Mouse (Mus musculus) gastrocnemius, postnatal 36 days (tissue): ENCODE data around the gene Pyroxd1. TPM values are rescaled to one million over a fixed set of nuclear protein-coding genes. Genes with fewer than 3 reads are reported as not detected.
"Not testable (repeated sequence)": the region's sequence is repeated elsewhere in the genome, so short reads cannot be mapped to it uniquely, and the experiment has no call there.

Experiments
- DNase-seq, 2 experiments: peaks; one replicate each; pipeline ENCODE4 v3.0.0; 2022
- intact Hi-C: fragments of 180-260 bp; cut with DNase I; formaldehyde crosslinking; loops from one replicate; pipeline ENCODE4 v1.15.1; 2025
- long read RNA-seq, 2 experiments: library from polyadenylated mRNA; stranded (forward); transcript quantifications; one replicate each; pipeline ENCODE4 v2.0.0; 2021
- total RNA-seq, 2 experiments: library from RNA; stranded (reverse); gene quantifications; 2 replicates each; pipeline ENCODE4 v1.2.3; 2021

Pyroxd1 gene
- 1 to 10 TPM; 8.0 to 8.3 TPM for total RNA-seq
- long read RNA-seq, experiment 1, transcript Pyroxd1-201 (12 exons, 2,831 nt), result major isoform, 7 of 156 reads
- long read RNA-seq, experiment 1, partial matches to known transcripts, result 1 of 156 reads
- long read RNA-seq, experiment 1, other reads (novel, unspliced or antisense), result 148 of 156 reads
- long read RNA-seq, experiment 2, transcript Pyroxd1-201 (12 exons, 2,831 nt), result major isoform, 13 of 184 reads
- long read RNA-seq, experiment 2, partial matches to known transcripts, result 0 of 184 reads
- long read RNA-seq, experiment 2, other reads (novel, unspliced or antisense), result 171 of 184 reads

DNA sequence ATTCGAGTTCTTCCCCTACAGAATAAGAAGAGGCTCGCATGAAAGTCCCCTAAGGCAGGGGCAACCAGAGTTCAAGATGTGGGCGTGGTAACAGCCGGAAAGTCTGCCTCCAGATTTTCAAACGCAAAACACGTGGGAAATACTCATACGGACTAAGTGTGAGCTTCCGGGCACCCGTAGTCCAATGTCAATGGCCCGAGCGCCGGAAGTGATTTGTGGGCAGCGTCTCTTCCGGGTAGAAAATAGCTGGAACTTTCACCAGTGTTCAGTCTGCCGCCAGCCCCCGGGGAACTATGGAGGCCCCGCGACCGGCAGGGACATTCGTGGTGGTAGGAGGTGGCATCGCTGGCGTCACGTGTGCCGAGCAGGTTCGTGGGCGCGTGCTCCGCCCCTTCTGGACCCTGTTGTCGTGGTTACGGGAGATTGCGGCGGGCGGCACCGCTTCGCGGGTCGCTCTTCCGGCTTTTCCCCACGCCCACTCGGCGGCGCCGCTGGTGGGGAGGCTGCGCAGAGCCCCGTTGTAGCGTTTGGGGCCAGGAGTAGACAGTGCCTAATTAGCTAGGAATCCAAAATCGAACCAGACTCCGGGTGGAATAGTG, at the start of gene Pyroxd1:
TSS of gene Pyroxd1 (plus strand) at position 215 of the 599 bp plus-strand sequence.
- intact Hi-C loops, result loop anchor here (2.0 kb wide), 1 partner anchor 41 kb away; the partner anchor contains the start of genes Golt1b and Recql
- peak; percentile 63 to 75 for DNase-seq

- intact Hi-C loops, result no loop called here
- no peak for DNase-seq
These were observed 47.4 kb upstream of the Pyroxd1 start, which contains the start of gene Iapp for GRCm38 (mm10) chr6:142298098-142298497. Gene Iapp (plus strand): TSS chr6:142298423.

GRCm38 (mm10) chr6:142305076-142305475, 40.4 kb upstream of the Pyroxd1 start:
- intact Hi-C loops, result no loop called here
- no peak for DNase-seq

GRCm38 (mm10) chr6:142314285-142314684, 31.2 kb upstream of the Pyroxd1 start:
- no peak for DNase-seq
- intact Hi-C loops, result no loop called here

GRCm38 (mm10) chr6:142317106-142317505, 28.3 kb upstream of the Pyroxd1 start:
- intact Hi-C loops, result no loop called here
- DNase-seq, result no peak

DNA sequence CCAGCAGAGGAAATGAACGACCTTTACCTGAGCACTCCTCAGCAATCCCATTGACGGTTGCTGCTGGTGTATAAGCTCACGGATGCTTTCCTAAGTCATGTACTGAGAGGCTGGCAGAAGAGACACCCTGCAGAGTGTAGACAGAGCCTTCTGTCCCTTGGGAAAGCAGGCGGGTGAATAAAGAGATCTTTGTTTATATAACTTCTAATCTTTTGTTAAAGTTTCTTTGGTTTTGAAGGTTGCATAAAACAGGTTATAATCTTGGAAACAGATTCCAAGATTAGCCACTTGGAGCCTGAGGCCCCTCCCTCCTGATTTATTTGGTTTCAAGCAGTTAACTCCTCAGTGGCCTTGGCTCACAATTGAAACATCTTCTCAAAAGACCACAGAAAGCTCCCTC, 22.6 kb upstream of the Pyroxd1 start, which contains the start of gene Slco1a5:
TSS of gene Slco1a5 (minus strand) at position 101 of the 400 bp plus-strand sequence.
- no peak for DNase-seq
- intact Hi-C loops, result no loop called here

GRCm38 (mm10) chr6:142326598-142326997, 18.9 kb upstream of the Pyroxd1 start:
- intact Hi-C loops, result no loop called here
- DNase-seq, result no peak

- no peak for DNase-seq
- intact Hi-C loops, result no loop called here
These were observed 16.3 kb upstream of the Pyroxd1 start for GRCm38 (mm10) chr6:142329201-142329600.

GRCm38 (mm10) chr6:142338961-142339360, 6.5 kb upstream of the Pyroxd1 start:
- intact Hi-C loops, result no loop called here
- no peak for DNase-seq

GRCm38 (mm10) chr6:142339576-142339975, 5.9 kb upstream of the Pyroxd1 start:
- intact Hi-C loops, result no loop called here

GRCm38 (mm10) chr6:142343561-142343960, 1.9 kb upstream of the Pyroxd1 start:
- intact Hi-C loops, result no loop called here
- DNase-seq, result no peak

More at GRCm38 (mm10) chr6:142339576-142339975, 5.9 kb upstream of the Pyroxd1 start:
- no peak for DNase-seq

DNA sequence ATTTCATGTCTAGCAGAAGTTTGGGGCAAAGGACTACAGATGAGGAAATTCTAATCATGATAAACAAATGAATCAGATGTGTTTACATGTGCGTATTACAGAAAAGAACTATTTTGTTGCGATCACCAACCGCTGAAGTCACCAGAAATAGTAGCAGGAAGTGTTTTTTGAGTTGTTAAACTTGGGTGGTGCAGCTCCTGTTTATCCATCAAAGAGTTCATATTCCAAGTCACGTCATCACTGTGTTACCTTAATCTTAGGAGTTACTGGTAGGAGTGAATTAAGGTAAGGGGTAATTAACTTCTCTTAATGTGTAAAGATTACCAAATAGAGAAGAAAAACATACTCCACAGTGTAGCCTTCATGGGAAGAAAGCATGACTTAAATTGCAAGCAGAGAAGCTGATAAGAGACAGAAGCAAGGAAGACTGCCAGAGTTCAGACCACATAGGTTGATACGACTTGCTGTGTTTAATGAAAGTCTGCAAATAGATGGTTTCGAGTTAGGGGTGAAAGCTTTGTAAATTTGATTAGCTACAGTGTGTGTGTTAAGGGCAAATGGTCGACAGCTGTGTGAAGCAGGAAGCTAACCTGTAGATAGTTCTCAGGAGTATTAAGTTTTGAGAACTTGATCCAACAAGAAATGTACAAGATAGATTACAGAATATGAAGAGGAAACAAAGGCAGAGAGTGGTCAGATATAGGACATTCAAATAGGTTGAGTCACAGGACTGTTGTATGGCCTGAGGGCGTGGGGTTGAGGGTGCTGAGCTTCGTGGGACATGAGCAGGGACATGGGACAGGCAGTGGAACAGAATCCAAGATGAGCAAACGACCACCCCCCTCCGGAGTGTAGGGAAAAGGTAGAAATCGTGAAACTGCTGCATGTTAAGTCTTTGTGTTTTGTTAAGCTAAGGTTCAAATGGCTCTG, 992 bp downstream of the Pyroxd1 start:
- intact Hi-C loops, result loop anchor here (2.0 kb wide), 1 partner anchor 40 kb away; the partner anchor contains the start of genes Golt1b and Recql
- no peak for DNase-seq

GRCm38 (mm10) chr6:142347431-142348385, 2.3 kb downstream of the Pyroxd1 start:
- no peak for DNase-seq
- intact Hi-C loops, result loop anchor here (2.0 kb wide), 1 partner anchor 39 kb away; the partner anchor contains the start of genes Golt1b and Recql

DNA sequence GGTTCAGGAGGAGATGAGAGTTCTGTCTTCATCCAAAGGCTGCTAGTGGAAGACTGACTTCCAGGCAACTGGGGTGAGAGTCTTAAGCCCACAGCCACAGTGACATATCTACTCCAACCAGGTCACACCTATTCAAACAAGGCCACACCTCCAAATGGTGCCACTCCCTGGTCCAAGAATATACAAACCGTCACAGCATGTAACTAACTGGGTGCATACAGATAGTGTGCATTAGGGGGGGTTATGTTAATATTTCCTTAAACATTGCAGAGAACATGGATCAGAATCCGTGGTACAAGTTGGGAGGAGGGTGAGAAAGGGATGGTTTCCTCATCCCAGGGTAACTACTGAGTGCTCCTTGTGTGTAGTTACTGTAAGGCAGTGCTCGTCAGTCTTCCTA, 6.6 kb downstream of the Pyroxd1 start:
- intact Hi-C loops, DNase-seq: not testable (repeated sequence)

GRCm38 (mm10) chr6:142357106-142357505, 11.7 kb downstream of the Pyroxd1 start:
- intact Hi-C loops, result no loop called here
- no peak for DNase-seq

DNA sequence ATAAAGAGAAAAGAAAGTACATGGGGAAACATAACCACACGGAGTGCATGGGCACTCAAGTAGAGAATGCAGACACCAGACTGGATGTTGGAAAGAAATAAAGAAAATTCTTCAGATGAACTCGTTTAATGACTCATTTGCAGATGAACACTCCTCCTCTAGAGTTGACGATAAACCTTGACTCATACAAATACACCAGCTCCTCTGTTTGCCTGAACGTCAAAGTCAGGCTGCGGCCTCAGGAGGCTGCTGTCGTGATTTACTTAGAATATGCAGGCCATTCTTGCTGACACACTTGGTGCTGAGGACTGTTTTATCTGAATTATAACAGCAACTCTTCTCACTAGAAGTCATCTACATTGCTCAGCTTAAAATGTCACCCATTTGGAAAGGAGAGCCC, 16.6 kb downstream of the Pyroxd1 start:
- intact Hi-C loops, result loop anchor here (10.0 kb wide), 1 partner anchor 393 kb away; the partner anchor contains the start of gene Cmas
- no peak for DNase-seq

- no peak for DNase-seq
- intact Hi-C loops, result loop anchor here (10.0 kb wide), 1 partner anchor 392 kb away; the partner anchor contains the start of gene Cmas
These were observed 17.6 kb downstream of the Pyroxd1 start for GRCm38 (mm10) chr6:142363019-142363576.

- DNase-seq, result no peak
- intact Hi-C loops, result loop anchor here (10.0 kb wide), 1 partner anchor 389 kb away; the partner anchor contains the start of gene Cmas
These were observed 20.5 kb downstream of the Pyroxd1 start for GRCm38 (mm10) chr6:142365742-142366472.
